Mouse (Mus musculus) heart, embryonic 16.5 days (tissue): ENCODE results near the gene Treml4. TPM values are rescaled to one million over a fixed set of nuclear protein-coding genes. Genes with fewer than 3 reads are reported as not detected.

Experiments used
- ATAC-seq: fragments of 200-750 bp; cut with Nextera tagmentation; replicated peaks from 2 replicates; pipeline ENCODE4 v1.8.0; 2017; ENCODE audit warnings: moderate number of reproducible peaks; ENCODE audit not compliant: insufficient read depth, low FRiP score; ENCODE audit errors: extremely low read depth
- H3K27ac ChIP-seq: fragments of 300-500 bp; sonication (generic); 2 replicates; pipeline ENCODE4 v1.5.1; 2014; ENCODE audit warnings: mild to moderate bottlenecking, low read length, control low read depth, moderate library complexity
- H3K27me3 ChIP-seq: fragments of 300-500 bp; sonication (generic); 2 replicates; pipeline ENCODE4 v1.6.1; 2014; ENCODE audit warnings: low read length, mixed read lengths; ENCODE audit not compliant: control insufficient read depth, insufficient read depth
- H3K36me3 ChIP-seq: fragments of 300-500 bp; sonication (generic); 2 replicates; pipeline ENCODE4 v1.6.1; 2014; ENCODE audit not compliant: control insufficient read depth, insufficient read depth
- H3K4me1 ChIP-seq: fragments of 300-500 bp; sonication (generic); 2 replicates; pipeline ENCODE4 v1.6.1; 2014; ENCODE audit warnings: low read length, mixed read lengths; ENCODE audit not compliant: control insufficient read depth, insufficient read depth
- H3K4me2 ChIP-seq: fragments of 300-500 bp; sonication (generic); 2 replicates; pipeline ENCODE4 v1.6.1; 2014; ENCODE audit warnings: low read depth, mild to moderate bottlenecking, control low read depth, low read length
- H3K4me3 ChIP-seq: fragments of 300-500 bp; sonication (generic); 2 replicates; pipeline ENCODE4 v1.5.1; 2014; ENCODE audit warnings: mild to moderate bottlenecking, control low read depth, low read length
- H3K9ac ChIP-seq: fragments of 300-500 bp; sonication (generic); 2 replicates; pipeline ENCODE4 v1.6.1; 2014; ENCODE audit warnings: low read length, control low read depth
- H3K9me3 ChIP-seq: fragments of 300-500 bp; sonication (generic); replicated peaks from 2 replicates; pipeline ENCODE4 v1.6.1; 2016; ENCODE audit warnings: low read length; ENCODE audit not compliant: control insufficient read depth
- WGBS: fragments of 180-500 bp; shearing (Covaris S2); extraction: QIAGEN DNeasy Blood & Tissue Kit; methylation state at CpG from one replicate; pipeline ENCODE4 v1.1.7; 2014; 5-methylcytosine and 5-hydroxymethylcytosine counted together
- polyA plus RNA-seq: library from polyadenylated mRNA; unstranded; fragments of >200 nt; fragmentation: Nextera tagmentation; extraction: Ambion mirVana; gene quantifications from 2 replicates; pipeline ENCODE4 v1.2.1, GENCODE M21; 2015

The Treml4 gene
- polyA plus RNA-seq, 1 experiment from 2014 or later = 0.21 TPM

- H3K9me3 ChIP-seq = no peaks in the 10 kb centered on the region
- no peaks in the 10 kb centered on the region for H3K36me3 ChIP-seq
- no peak overlapping the region for H3K27ac ChIP-seq
- no peak for ATAC-seq
- H3K9ac ChIP-seq = no peak overlapping the region
- H3K27me3 ChIP-seq = no peaks in the 10 kb centered on the region
- no peak overlapping the region for H3K4me2 ChIP-seq
- H3K4me3 ChIP-seq = no peak overlapping the region
- no peaks in the 10 kb centered on the region for H3K4me1 ChIP-seq
These were observed 4.2 kb downstream of the Treml4 start for GRCm38 (mm10) chr17:48268276-48268675.

- ATAC-seq = no peak
- Histone ChIP-seq H3K27ac (no peak overlapping the region), H3K4me2 (no peak overlapping the region), H3K27me3 (no peaks in the 10 kb centered on the region), H3K4me1 (no peaks in the 10 kb centered on the region), H3K36me3 (no peaks in the 10 kb centered on the region), H3K9ac (no peak overlapping the region), H3K9me3 (no peaks in the 10 kb centered on the region), H3K4me3 (no peak overlapping the region)
- WGBS = 67% methylated on average over 4 of the region's 4 CpGs
These were observed 5.7 kb downstream of the Treml4 start for GRCm38 (mm10) chr17:48269833-48270232.

GRCm38 (mm10) chr17:48272158-48272557 is 8.1 kb downstream of the Treml4 start:
- Histone ChIP-seq H3K27me3 (no peaks in the 10 kb centered on the region), H3K9me3 (no peaks in the 10 kb centered on the region), H3K36me3 (no peaks in the 10 kb centered on the region), H3K4me2 (no peak overlapping the region), H3K9ac (no peak overlapping the region), H3K27ac (no peak overlapping the region), H3K4me1 (no peaks in the 10 kb centered on the region), H3K4me3 (no peak overlapping the region)
- ATAC-seq = no peak
- 44% methylated on average over 5 of the region's 5 CpGs for WGBS

GRCm38 (mm10) chr17:48272598-48272997 is 8.5 kb downstream of the Treml4 start:
- Histone ChIP-seq H3K27ac (no peak overlapping the region), H3K4me1 (no peaks in the 10 kb centered on the region), H3K9me3 (no peaks in the 10 kb centered on the region), H3K9ac (no peak overlapping the region), H3K36me3 (no peaks in the 10 kb centered on the region), H3K4me3 (no peak overlapping the region), H3K4me2 (no peak overlapping the region), H3K27me3 (no peaks in the 10 kb centered on the region)
- no peak for ATAC-seq
- WGBS = 79% methylated on average over 4 of the region's 4 CpGs

- Histone ChIP-seq H3K4me2 (no peak overlapping the region), H3K27me3 (no peaks in the 10 kb centered on the region), H3K9ac (no peak overlapping the region), H3K36me3 (no peaks in the 10 kb centered on the region), H3K4me1 (no peaks in the 10 kb centered on the region), H3K4me3 (no peak overlapping the region), H3K27ac (no peak overlapping the region), H3K9me3 (no peaks in the 10 kb centered on the region)
- 62% methylated on average over 4 of the region's 4 CpGs for WGBS
- no peak for ATAC-seq
These were observed 10.0 kb downstream of the Treml4 start for GRCm38 (mm10) chr17:48274098-48274497.

- Histone ChIP-seq H3K27ac (no peak overlapping the region), H3K4me2 (no peak overlapping the region), H3K4me3 (no peak overlapping the region), H3K27me3 (no peaks in the 10 kb centered on the region), H3K9ac (no peak overlapping the region), H3K36me3 (no peaks in the 10 kb centered on the region), H3K4me1 (no peaks in the 10 kb centered on the region), H3K9me3 (no peaks in the 10 kb centered on the region)
- WGBS = 30% methylated on average over 6 of the region's 6 CpGs
- ATAC-seq = no peak
These were observed 10.8 kb downstream of the Treml4 start for GRCm38 (mm10) chr17:48274885-48275284.

- no peaks in the 10 kb centered on the region for H3K9me3 ChIP-seq
- no peaks in the 10 kb centered on the region for H3K27me3 ChIP-seq
- H3K4me3 ChIP-seq = no peak overlapping the region
- no peak for ATAC-seq
- H3K9ac ChIP-seq = no peak overlapping the region
- no peaks in the 10 kb centered on the region for H3K4me1 ChIP-seq
- no peak overlapping the region for H3K4me2 ChIP-seq
- 56% methylated on average over 7 of the region's 7 CpGs for WGBS
- no peak overlapping the region for H3K27ac ChIP-seq
- no peaks in the 10 kb centered on the region for H3K36me3 ChIP-seq
These were observed 11.6 kb downstream of the Treml4 start for GRCm38 (mm10) chr17:48275736-48276135.

GRCm38 (mm10) chr17:48278381-48278780 is 14.3 kb downstream of the Treml4 start:
- Histone ChIP-seq H3K4me3 (no peak overlapping the region), H3K4me2 (no peak overlapping the region), H3K9me3 (no peaks in the 10 kb centered on the region), H3K4me1 (peaks cover 3% of the 10 kb centered on the region; the same call in 1 of the 2 replicates), H3K27ac (no peak overlapping the region), H3K9ac (no peak overlapping the region), H3K27me3 (no peaks in the 10 kb centered on the region), H3K36me3 (no peaks in the 10 kb centered on the region)
- ATAC-seq = no peak

GRCm38 (mm10) chr17:48279002-48279401 is 14.9 kb downstream of the Treml4 start:
- H3K27me3 ChIP-seq = no peaks in the 10 kb centered on the region
- no peak overlapping the region for H3K4me3 ChIP-seq
- H3K4me1 ChIP-seq = peaks cover 3% of the 10 kb centered on the region; the same call in 1 of the 2 replicates
- no peak overlapping the region for H3K27ac ChIP-seq
- H3K4me2 ChIP-seq = no peak overlapping the region
- no peaks in the 10 kb centered on the region for H3K9me3 ChIP-seq
- no peaks in the 10 kb centered on the region for H3K36me3 ChIP-seq
- WGBS = 80% methylated on average over 4 of the region's 4 CpGs
- no peak overlapping the region for H3K9ac ChIP-seq
- no peak for ATAC-seq
